Mouse (Mus musculus) MEL (cell line): Measurements from ENCODE around the gene Epo. TPM values are rescaled to one million over a fixed set of nuclear protein-coding genes. Genes with fewer than 3 reads are reported as not detected.

ENCODE experiments used
- DNase-seq: peaks from one replicate; pipeline ENCODE4 v3.0.0; 2011; ENCODE audit warnings: low read depth, low spot score
- H3K27ac ChIP-seq: 2 replicates; pipeline ENCODE4 v1.5.1; 2012; ENCODE audit warnings: low read depth, mild to moderate bottlenecking, control low read depth, low read length, moderate library complexity; ENCODE audit not compliant: control insufficient read depth
- H3K27me3 ChIP-seq, 2 experiments: fragments of 150-350 bp in 1 of 2; sonication (generic) in 1 of 2; 2 replicates each; pipeline ENCODE4 v1.6.1; 2012; ENCODE audit warnings: low read length in 2 of 2, mild to moderate bottlenecking in 2 of 2, improper control_type of control experiment in 1 of 2, moderate library complexity in 1 of 2; ENCODE audit not compliant: insufficient read depth in 2 of 2, control insufficient read depth in 1 of 2
- H3K36me3 ChIP-seq, 2 experiments: 2 replicates each; pipeline ENCODE4 v1.6.1; 2012 to 2014; ENCODE audit warnings: low read length in 2 of 2, improper control_type of control experiment in 1 of 2, inconsistent platforms in 1 of 2, mild to moderate bottlenecking in 1 of 2; ENCODE audit not compliant: insufficient read depth in 2 of 2, control insufficient read depth in 1 of 2
- H3K4me1 ChIP-seq, 2 experiments: fragments of 150-350 bp in 1 of 2; sonication (generic) in 1 of 2; 2 replicates each; pipeline ENCODE4 v1.6.1; 2012; ENCODE audit warnings: low read length in 2 of 2, improper control_type of control experiment in 1 of 2, mild to moderate bottlenecking in 1 of 2; ENCODE audit not compliant: insufficient read depth in 2 of 2, control insufficient read depth in 1 of 2
- H3K4me3 ChIP-seq, 2 experiments: fragments of 150-350 bp in 1 of 2; sonication (generic) in 1 of 2; 2 replicates each; pipeline ENCODE4 v1.5.1; 2012; ENCODE audit warnings: low read depth in 2 of 2, low read length in 2 of 2, mild to moderate bottlenecking in 2 of 2, moderate library complexity in 2 of 2, control low read depth in 1 of 2, improper control_type of control experiment in 1 of 2; ENCODE audit not compliant: control insufficient read depth in 1 of 2, insufficient read depth in 1 of 2
- H3K79me2 ChIP-seq: 2 replicates; pipeline ENCODE4 v1.6.1; 2012; ENCODE audit warnings: mild to moderate bottlenecking, low read length, moderate library complexity; ENCODE audit not compliant: control insufficient read depth, poor library complexity, insufficient read depth
- H3K9ac ChIP-seq: 2 replicates; pipeline ENCODE4 v1.6.1; 2012; ENCODE audit warnings: low read depth, mild to moderate bottlenecking, control low read depth, low read length, moderate library complexity; ENCODE audit not compliant: control insufficient read depth, poor library complexity, severe bottlenecking
- H3K9me3 ChIP-seq: fragments of 150-350 bp; sonication (generic); replicated peaks from 2 replicates; pipeline ENCODE4 v1.6.1; 2012; ENCODE audit warnings: mild to moderate bottlenecking, low read length, improper control_type of control experiment, moderate library complexity; ENCODE audit not compliant: insufficient read depth
- BHLHE40 ChIP-seq: IDR thresholded peaks from 2 replicates; pipeline ENCODE4 v1.6.1; 2012; ENCODE audit warnings: low read depth, mild to moderate bottlenecking, inconsistent platforms, low read length, improper control_type of control experiment, borderline replicate concordance
- CHD1 ChIP-seq: IDR thresholded peaks from 2 replicates; pipeline ENCODE4 v1.6.1; 2012; ENCODE audit warnings: low read depth, mild to moderate bottlenecking, inconsistent platforms, low read length, improper control_type of control experiment
- CTCF ChIP-seq, 3 experiments: IDR thresholded peaks in 2 of 3; conservative IDR thresholded peaks in 1 of 3; 2 replicates each; pipeline ENCODE4 v1.5.1; 2011 to 2012; ENCODE audit warnings: low read length in 3 of 3, low read depth in 2 of 3, mild to moderate bottlenecking in 2 of 3, improper control_type of control experiment in 1 of 3, inconsistent platforms in 1 of 3, mixed read lengths in 1 of 3, moderate library complexity in 1 of 3; ENCODE audit not compliant: control insufficient read depth in 1 of 3, insufficient read depth in 1 of 3, poor library complexity in 1 of 3, severe bottlenecking in 1 of 3
- E2F4 ChIP-seq: IDR thresholded peaks from 2 replicates; pipeline ENCODE4 v1.6.1; 2011; ENCODE audit warnings: low read depth, low read length, improper control_type of control experiment, borderline replicate concordance
- GABPA ChIP-seq: IDR thresholded peaks from 2 replicates; pipeline ENCODE4 v1.6.1; 2012; ENCODE audit warnings: low read depth, mild to moderate bottlenecking, inconsistent platforms, low read length, improper control_type of control experiment, moderate library complexity
- GATA1 ChIP-seq: IDR thresholded peaks from 2 replicates; pipeline ENCODE4 v1.6.1; 2011; ENCODE audit warnings: low read depth, low read length, improper control_type of control experiment
- KAT2A ChIP-seq: conservative IDR thresholded peaks from 2 replicates; pipeline ENCODE4 v1.6.1; 2012; ENCODE audit warnings: low read depth, low read length, improper control_type of control experiment, inconsistent platforms
- MAFK ChIP-seq: IDR thresholded peaks from 2 replicates; pipeline ENCODE4 v1.6.1; 2011; ENCODE audit warnings: low read depth, mild to moderate bottlenecking, low read length, improper control_type of control experiment, borderline replicate concordance
- MYB ChIP-seq: IDR thresholded peaks from 2 replicates; pipeline ENCODE4 v1.6.1; 2011; ENCODE audit warnings: mild to moderate bottlenecking, low read depth, low read length, improper control_type of control experiment
- NELFE ChIP-seq: IDR thresholded peaks from 2 replicates; pipeline ENCODE4 v1.6.1; 2011; ENCODE audit warnings: low read depth, low read length, improper control_type of control experiment
- POLR2A ChIP-seq, 2 experiments: IDR thresholded peaks; 2 replicates each; pipeline ENCODE4 v1.6.1; 2011 to 2012; ENCODE audit warnings: low read length in 2 of 2, mild to moderate bottlenecking in 2 of 2, control low read depth in 1 of 2, improper control_type of control experiment in 1 of 2, low read depth in 1 of 2, moderate library complexity in 1 of 2; ENCODE audit not compliant: control insufficient read depth in 1 of 2, insufficient read depth in 1 of 2, poor library complexity in 1 of 2
- POLR2AphosphoS5 ChIP-seq: IDR thresholded peaks from 2 replicates; pipeline ENCODE4 v1.6.1; 2012; ENCODE audit warnings: low read depth, borderline replicate concordance, mild to moderate bottlenecking, inconsistent platforms, low read length, moderate library complexity, mixed read lengths
- RCOR1 ChIP-seq: IDR thresholded peaks from 2 replicates; pipeline ENCODE4 v1.6.1; 2012; ENCODE audit warnings: low read depth, mild to moderate bottlenecking, inconsistent platforms, low read length, improper control_type of control experiment
- SIN3A ChIP-seq: IDR thresholded peaks from 2 replicates; pipeline ENCODE4 v1.6.1; 2012; ENCODE audit warnings: low read length, improper control_type of control experiment, inconsistent platforms
- TAL1 ChIP-seq: IDR thresholded peaks from 2 replicates; pipeline ENCODE4 v1.6.1; 2012; ENCODE audit warnings: mild to moderate bottlenecking, inconsistent platforms, low read length, moderate library complexity, mixed read lengths
- TCF12 ChIP-seq: IDR thresholded peaks from 2 replicates; pipeline ENCODE4 v1.6.1; 2014; ENCODE audit warnings: low read depth, mild to moderate bottlenecking, inconsistent platforms, low read length, improper control_type of control experiment, moderate library complexity
- USF1 ChIP-seq: IDR thresholded peaks from 2 replicates; pipeline ENCODE4 v1.6.1; 2014; ENCODE audit warnings: low read depth, mild to moderate bottlenecking, inconsistent platforms, low read length, improper control_type of control experiment, moderate library complexity
- ZC3H11A ChIP-seq: IDR thresholded peaks from 2 replicates; pipeline ENCODE4 v1.6.1; 2012; ENCODE audit warnings: low read depth, mild to moderate bottlenecking, inconsistent platforms, low read length, improper control_type of control experiment
- ZKSCAN1 ChIP-seq: IDR thresholded peaks from 2 replicates; pipeline ENCODE4 v1.6.1; 2012; ENCODE audit warnings: low read depth, mild to moderate bottlenecking, inconsistent platforms, low read length, improper control_type of control experiment, moderate library complexity
- ZNF384 ChIP-seq: IDR thresholded peaks from 2 replicates; pipeline ENCODE4 v1.6.1; 2012; ENCODE audit warnings: low read depth, mild to moderate bottlenecking, inconsistent platforms, low read length, improper control_type of control experiment
- polyA plus RNA-seq, 2 experiments: library from polyadenylated mRNA; stranded (reverse) in 1 of 2; unstranded in 1 of 2; fragments of >175 nt in 1 of 2; fragments of >200 nt in 1 of 2; gene quantifications; 2 replicates each; pipeline versions ENCODE4 v1.2.1 to v1.2.4; 2012; ENCODE audit warnings: low replicate concordance in 2 of 2, low read depth in 1 of 2; ENCODE audit not compliant: insufficient read length in 2 of 2, insufficient read depth in 1 of 2, missing spikeins in 1 of 2
- total RNA-seq: library from RNA; depleted of rRNA; stranded (reverse); fragments of 300-350 nt; gene quantifications from 2 replicates; pipeline ENCODE4 v1.2.3, GENCODE M21; 2012

Gene Epo
- total and polyA plus RNA-seq, 3 experiments = not detected

GRCm38 (mm10) chr5:137537461-137537860, 4.4 kb upstream of the Epo start:
- Histone ChIP-seq H3K27ac (no peak overlapping the region), H3K27me3 (no peaks in the 10 kb centered on the region)
- TF ChIP-seq CHD1 (no peak), ZNF384 (no peak), GATA1 (0 out of 2 replicates have a peak, but pooled peaks have one; percentile 19), USF1 (no peak)

GRCm38 (mm10) chr5:137535318-137535717, 2.3 kb upstream of the Epo start:
- no peaks in the 10 kb centered on the region for H3K27me3 ChIP-seq
- H3K9me3 ChIP-seq = no peaks in the 10 kb centered on the region
- no peak for TF ChIP-seq TAL1
- TF ChIP-seq BHLHE40 = peak; percentile 27; the same call in 1 of the 2 replicates
- peak overlapping the region in 1 of 2 experiments; percentile 48; a peak in 1 of 4 replicates for H3K4me3 ChIP-seq
- H3K36me3 ChIP-seq = peaks cover 0 to 6% of the 10 kb centered on the region in 2 experiments; a peak in 2 of 4 replicates
- peak; percentile 50 for DNase-seq
- peaks cover 25% of the 10 kb centered on the region for H3K79me2 ChIP-seq
- H3K4me1 ChIP-seq = peaks cover 4 to 5% of the 10 kb centered on the region in 2 experiments; a peak in 1 of 4 replicates
- no peak overlapping the region for H3K9ac ChIP-seq
- H3K27ac ChIP-seq = no peak overlapping the region

More at GRCm38 (mm10) chr5:137537461-137537860, 4.4 kb upstream of the Epo start:
- peaks cover 0 to 3% of the 10 kb centered on the region in 2 experiments; a peak in 1 of 4 replicates for H3K36me3 ChIP-seq
- no peak for DNase-seq
- H3K4me3 ChIP-seq = no peak overlapping the region
- H3K9ac ChIP-seq = no peak overlapping the region
- H3K4me1 ChIP-seq = peaks cover 4 to 5% of the 10 kb centered on the region in 2 experiments; a peak in 1 of 4 replicates
- no peaks in the 10 kb centered on the region for H3K9me3 ChIP-seq
- peaks cover 6% of the 10 kb centered on the region for H3K79me2 ChIP-seq

GRCm38 (mm10) chr5:137534762-137535161, 1.7 kb upstream of the Epo start:
- peak overlapping the region in 1 of 2 experiments; percentile 48; a peak in 1 of 4 replicates for H3K4me3 ChIP-seq
- no peak for TF ChIP-seq MAFK
- no peak for TF ChIP-seq MYB
- TF ChIP-seq USF1 = no peak
- no peak for TF ChIP-seq POLR2AphosphoS5
- no peak for TF ChIP-seq ZKSCAN1
- TF ChIP-seq E2F4 = no peak
- TF ChIP-seq RCOR1 = no peak
- no peak for TF ChIP-seq POLR2A (IDR thresholded peaks at IDR 0.05; ENCODE audit: control insufficient read depth in 1 of 2, insufficient read depth in 1 of 2, low read depth in 1 of 2, low read length in 2 of 2, poor library complexity in 1 of 2)
- TF ChIP-seq CTCF (IDR thresholded peaks at IDR 0.05 in 2 of 3, conservative IDR thresholded peaks at IDR 0.05 in 1 of 3; ENCODE audit: control insufficient read depth in 1 of 3, insufficient read depth in 1 of 3, low read depth in 2 of 3, low read length in 3 of 3, poor library complexity in 1 of 3, severe bottlenecking in 1 of 3) = no peak
- TF ChIP-seq KAT2A = no peak
- TF ChIP-seq TCF12 = no peak
- no peak for TF ChIP-seq ZC3H11A
- no peak for TF ChIP-seq GABPA
- no peak for TF ChIP-seq SIN3A
- TF ChIP-seq NELFE = no peak
- TF ChIP-seq GATA1 = no peak
- TF ChIP-seq, all 39 proteins: peak for 0
- Histone ChIP-seq H3K36me3 (peaks cover 0 to 6% of the 10 kb centered on the region in 2 experiments; a peak in 2 of 4 replicates), H3K9ac (no peak overlapping the region), H3K4me1 (peaks cover 4 to 5% of the 10 kb centered on the region in 2 experiments; a peak in 1 of 4 replicates), H3K27me3 (no peaks in the 10 kb centered on the region), H3K27ac (no peak overlapping the region), H3K79me2 (peaks cover 28% of the 10 kb centered on the region), H3K9me3 (no peaks in the 10 kb centered on the region)
- no peak for DNase-seq
